Mouse (Mus musculus) small intestine, adult 2 months (tissue): ENCODE measurements at regions not wholly inside any gene's neighbourhood (a gene's known extent, or its start where the extent isn't known, plus 50 kb on each side); places are given as distances from the start of the nearest gene placed in this dataset.

ENCODE experiments used
- H3K27ac ChIP-seq: fragments of 200-500 bp; 2 replicates; pipeline ENCODE4 v1.5.1; 2012; ENCODE audit warnings: low read depth, low read length, control low read depth, inconsistent platforms; ENCODE audit not compliant: insufficient read depth
- H3K27me3 ChIP-seq: fragments of 200-500 bp; 2 replicates; pipeline ENCODE4 v1.6.1; 2012; ENCODE audit warnings: mild to moderate bottlenecking, moderate library complexity, low read length, inconsistent platforms; ENCODE audit not compliant: control insufficient read depth, insufficient read depth
- H3K36me3 ChIP-seq: fragments of 200-500 bp; 2 replicates; pipeline ENCODE4 v1.6.1; 2012; ENCODE audit warnings: mild to moderate bottlenecking, low read length, control low read depth, inconsistent platforms; ENCODE audit not compliant: control insufficient read depth, insufficient read depth
- H3K4me1 ChIP-seq: fragments of 200-500 bp; 2 replicates; pipeline ENCODE4 v1.6.1; 2012; ENCODE audit warnings: low read length, inconsistent platforms, mixed read lengths; ENCODE audit not compliant: control insufficient read depth, insufficient read depth, insufficient read length
- H3K4me3 ChIP-seq: fragments of 200-500 bp; 2 replicates; pipeline ENCODE4 v1.5.1; 2012; ENCODE audit warnings: low read depth, mild to moderate bottlenecking, control low read depth, inconsistent platforms, low read length, moderate library complexity
- CTCF ChIP-seq: fragments of 200-500 bp; IDR thresholded peaks from 2 replicates; pipeline ENCODE4 v1.5.1; 2012; ENCODE audit warnings: low read depth, mild to moderate bottlenecking, control low read depth, inconsistent platforms, low read length, moderate library complexity, mixed read lengths; ENCODE audit not compliant: insufficient replicate concordance, insufficient read length; ENCODE audit errors: extremely low read depth
- POLR2A ChIP-seq: fragments of 200-500 bp; IDR thresholded peaks from 2 replicates; pipeline ENCODE4 v1.6.1; 2012; ENCODE audit warnings: low read depth, mild to moderate bottlenecking, control low read depth, inconsistent platforms, low read length, moderate library complexity
- WGBS: fragments of 180-500 bp; shearing (Covaris S2); methylation state at CpG from one replicate; pipeline ENCODE4 v1.1.7; 2018; 5-methylcytosine and 5-hydroxymethylcytosine counted together

GRCm38 (mm10) chr3:151153340-151153739 is 284.3 kb upstream of the Adgrl4 start:
- TF ChIP-seq POLR2A (no peak), CTCF (no peak)
- Histone ChIP-seq H3K27me3 (no peaks in the 10 kb centered on the region), H3K4me1 (no peaks in the 10 kb centered on the region), H3K4me3 (no peak overlapping the region), H3K27ac (no peak overlapping the region), H3K36me3 (no peaks in the 10 kb centered on the region)
- 66% methylated on average over 4 of the region's 4 CpGs for WGBS

GRCm38 (mm10) chr3:151160516-151160915 is 277.2 kb upstream of the Adgrl4 start:
- 72% methylated on average over 1 of the region's 1 CpGs for WGBS
- TF ChIP-seq CTCF (no peak), POLR2A (no peak)
- H3K4me3 ChIP-seq = no peak overlapping the region
- H3K36me3 ChIP-seq = no peaks in the 10 kb centered on the region
- no peaks in the 10 kb centered on the region for H3K4me1 ChIP-seq
- no peak overlapping the region for H3K27ac ChIP-seq
- H3K27me3 ChIP-seq = no peaks in the 10 kb centered on the region

- H3K4me1 ChIP-seq = no peaks in the 10 kb centered on the region
- 42% methylated on average over 2 of the region's 2 CpGs for WGBS
- TF ChIP-seq POLR2A = no peak
- no peaks in the 10 kb centered on the region for H3K36me3 ChIP-seq
- H3K27ac ChIP-seq = no peak overlapping the region
- H3K4me3 ChIP-seq = no peak overlapping the region
- H3K27me3 ChIP-seq = no peaks in the 10 kb centered on the region
Observed at GRCm38 (mm10) chr3:151182132-151182531, 255.6 kb upstream of the Adgrl4 start.

- WGBS = 52% methylated on average over 2 of the region's 2 CpGs
- H3K27me3 ChIP-seq = no peaks in the 10 kb centered on the region
- H3K4me3 ChIP-seq = no peak overlapping the region
- TF ChIP-seq POLR2A (no peak), CTCF (no peak)
- no peaks in the 10 kb centered on the region for H3K4me1 ChIP-seq
- H3K36me3 ChIP-seq = no peaks in the 10 kb centered on the region
- H3K27ac ChIP-seq = no peak overlapping the region
Observed at GRCm38 (mm10) chr3:151192092-151192491, 245.6 kb upstream of the Adgrl4 start.

GRCm38 (mm10) chr3:151210978-151211377 is 226.7 kb upstream of the Adgrl4 start:
- WGBS = 88% methylated on average over 4 of the region's 4 CpGs
- Histone ChIP-seq H3K4me3 (no peak overlapping the region), H3K36me3 (no peaks in the 10 kb centered on the region), H3K4me1 (no peaks in the 10 kb centered on the region), H3K27ac (no peak overlapping the region), H3K27me3 (no peaks in the 10 kb centered on the region)
- no peak for TF ChIP-seq POLR2A
- TF ChIP-seq CTCF = no peak

- Histone ChIP-seq H3K4me3 (no peak overlapping the region), H3K27ac (no peak overlapping the region), H3K27me3 (no peaks in the 10 kb centered on the region), H3K36me3 (no peaks in the 10 kb centered on the region), H3K4me1 (no peaks in the 10 kb centered on the region)
- 51% methylated on average over 3 of the region's 3 CpGs for WGBS
- TF ChIP-seq CTCF (no peak), POLR2A (no peak)
Observed at GRCm38 (mm10) chr3:151216764-151217502, 220.8 kb upstream of the Adgrl4 start.

- H3K4me3 ChIP-seq = no peak overlapping the region
- 17% methylated on average over 3 of the region's 3 CpGs for WGBS
- no peaks in the 10 kb centered on the region for H3K36me3 ChIP-seq
- no peak overlapping the region for H3K27ac ChIP-seq
- H3K4me1 ChIP-seq = no peaks in the 10 kb centered on the region
- TF ChIP-seq POLR2A (no peak), CTCF (no peak)
- H3K27me3 ChIP-seq = no peaks in the 10 kb centered on the region
Observed at GRCm38 (mm10) chr3:151222407-151222806, 215.3 kb upstream of the Adgrl4 start.
